ENCODE assay signal across 8 mouse cellular contexts in genomic region chr3:121306641-121307040, GRCm38 (mm10). TPM values are rescaled to one million over a fixed set of nuclear protein-coding genes. Genes with fewer than 3 reads are reported as not detected.
DNase-seq lines count a peak whose midpoint lies in the region; ATAC-seq and TF ChIP-seq lines count a peak whose summit lies in the region.
"Had no signal": no experiment of that assay in that cellular context is flagged by ENCODE, and none has a peak within 500 bp of the region (broad histone marks: within the 10 kb centered on the region; RNA-seq: fewer than 3 reads in every experiment).

No protein-coding gene starts in this region.

- no peaks in the 10 kb centered on the region for H3K9me3 ChIP-seq in kidney, embryonic 14.5 days (ENCODE audit: control insufficient read depth, low read length)
- no peaks in the 10 kb centered on the region for H3K9me3 ChIP-seq in G1E (replicated peaks)
- H3K9me3 ChIP-seq in forebrain, embryonic 13.5 days (replicated peaks), result no peaks in the 10 kb centered on the region
- H3K9me3 ChIP-seq: neural tube, embryonic 12.5 days had no signal

- H3K36me3 ChIP-seq in kidney, embryonic 14.5 days (ENCODE audit: control insufficient read depth, insufficient read depth, low read length), result no peaks in the 10 kb centered on the region
- peaks cover 25% of the 10 kb centered on the region for H3K36me3 ChIP-seq in G1E (replicated peaks)
- H3K36me3 ChIP-seq in forebrain, embryonic 13.5 days (ENCODE audit: poor library complexity, severe bottlenecking), result no peaks in the 10 kb centered on the region
- H3K36me3 ChIP-seq: neural tube, embryonic 12.5 days had no signal

- no peak overlapping the region for H3K27ac ChIP-seq in kidney, embryonic 14.5 days (ENCODE audit: low read depth, low read length)
- H3K27ac ChIP-seq in forebrain, embryonic 13.5 days, result no peak overlapping the region
- H3K27ac ChIP-seq: neural tube, embryonic 12.5 days had no signal

- H3K4me1 ChIP-seq in kidney, embryonic 14.5 days (ENCODE audit: control insufficient read depth, insufficient read depth, low read length), result no peaks in the 10 kb centered on the region
- H3K4me1 ChIP-seq in G1E (ENCODE audit: insufficient read depth, low read depth, low read length), result peaks cover 13% of the 10 kb centered on the region; the same call in 1 of the 2 replicates
- no peaks in the 10 kb centered on the region for H3K4me1 ChIP-seq in forebrain, embryonic 13.5 days
- H3K4me1 ChIP-seq: neural tube, embryonic 12.5 days had no signal

- DNase-seq in kidney, adult 18-20 months, result no peak
- peak; percentile 43 to 52 for DNase-seq in B cell, adult 2 months
- no peak for DNase-seq in G1E (ENCODE audit: low spot score)
- peak; percentile 19 to 47 for DNase-seq in kidney, postnatal 4 days

- 0 out of 2 replicates have a peak, but pooled peaks have one; percentile 47 for ATAC-seq in kidney, embryonic 14.5 days (ENCODE audit: low FRiP score, low TSS enrichment)
- peak; percentile 76 for ATAC-seq in G1E (ENCODE audit: extremely low read depth, insufficient number of reproducible peaks, low FRiP score, poor library complexity, severe bottlenecking)
- no peak for ATAC-seq in forebrain, embryonic 13.5 days
- ATAC-seq in monocyte, adult 5-6 weeks (replicated peaks; ENCODE audit: insufficient number of reproducible peaks, low FRiP score, low TSS enrichment, poor library complexity, severe bottlenecking), result no peak

- H3K27me3 ChIP-seq in kidney, embryonic 14.5 days (ENCODE audit: control insufficient read depth, insufficient read depth, low read length), result no peaks in the 10 kb centered on the region
- no peaks in the 10 kb centered on the region for H3K27me3 ChIP-seq in G1E (ENCODE audit: insufficient read depth, low read length)
- no peaks in the 10 kb centered on the region for H3K27me3 ChIP-seq in forebrain, embryonic 13.5 days
- H3K27me3 ChIP-seq: neural tube, embryonic 12.5 days had no signal

- no peak overlapping the region for H3K9ac ChIP-seq in kidney, embryonic 14.5 days (ENCODE audit: low read depth, low read length)
- H3K9ac ChIP-seq in forebrain, embryonic 13.5 days, result no peak overlapping the region
- H3K9ac ChIP-seq: neural tube, embryonic 12.5 days had no signal

- TF ChIP-seq CTCF in G1E (IDR thresholded peaks at IDR 0.05; ENCODE audit: low read depth, low read length), result peak; percentile 52

- no peak overlapping the region for H3K4me2 ChIP-seq in kidney, embryonic 14.5 days (replicated peaks; ENCODE audit: low read depth, low read length)
- H3K4me2 ChIP-seq in forebrain, embryonic 13.5 days, result no peak overlapping the region
- H3K4me2 ChIP-seq: neural tube, embryonic 12.5 days had no signal

- no peak overlapping the region for H3K4me3 ChIP-seq in kidney, embryonic 14.5 days (ENCODE audit: low read length)
- H3K4me3 ChIP-seq in G1E (ENCODE audit: low read depth, low read length), result no peak overlapping the region
- H3K4me3 ChIP-seq in forebrain, embryonic 13.5 days, result no peak overlapping the region
- H3K4me3 ChIP-seq: neural tube, embryonic 12.5 days had no signal

- 98% methylated on average over 7 of the region's 7 CpGs for WGBS in kidney, embryonic 14.5 days
- 91% methylated on average over 7 of the region's 7 CpGs for WGBS in forebrain, embryonic 13.5 days

RNA-seq across cellular contexts. Expression of gene Alg14, which starts 15.1 kb away (rescaled TPM):
- polyA plus RNA-seq in kidney, embryonic 14.5 days (2014; fragmentation: Nextera tagmentation; extraction: Ambion mirVana), result 41.3 and 43.8 TPM in 2 replicates
- 29.9 and 44.2 TPM in 2 replicates for total RNA-seq in G1E (2014; fragmentation: Nextera tagmentation)
- 9.2 and 9.4 TPM in 2 replicates for total RNA-seq in G1E (2017)
- polyA plus RNA-seq in G1E (2012), result 3.5 and 6.2 TPM in 2 replicates
- polyA plus RNA-seq in forebrain, embryonic 13.5 days (2015; fragmentation: Nextera tagmentation; extraction: Ambion mirVana), result 33.1 and 34.8 TPM in 2 replicates
- total RNA-seq in monocyte, adult 5-6 weeks (2017), result 4.5 to 9.3 TPM (median 6.5 TPM) in 3 replicates

RNA-seq across cellular contexts. Expression of gene Tmem56, which starts 23.7 kb away (rescaled TPM):
- polyA plus RNA-seq in kidney, embryonic 14.5 days (2014; fragmentation: Nextera tagmentation; extraction: Ambion mirVana), result 1.3 and 2.6 TPM in 2 replicates
- total RNA-seq in G1E (2014; fragmentation: Nextera tagmentation) (88.9 and 91.0 TPM in 2 replicates), G1E (2017) (33.6 and 34.1 TPM in 2 replicates)
- polyA plus RNA-seq in G1E (2012), result 6.7 TPM in 2 replicates
- 2.1 and 2.4 TPM in 2 replicates for polyA plus RNA-seq in forebrain, embryonic 13.5 days (2015; fragmentation: Nextera tagmentation; extraction: Ambion mirVana)
- total RNA-seq in monocyte, adult 5-6 weeks (2017), result 0.11 to 1.0 TPM in 2 of 3 replicates, not detected in the other

Comparison
In these comparisons a context has a peak if more than half of its experiments do, and no peak if none do; other contexts are left out.
1. DNase-seq: peak in B cell, adult 2 months (2 of 2) and kidney, postnatal 4 days (2 of 2); none in kidney, adult 18-20 months (single experiment) and G1E (single experiment).
2. ATAC-seq: peak in kidney, embryonic 14.5 days (single experiment) and G1E (single experiment); none in forebrain, embryonic 13.5 days (single experiment) and monocyte, adult 5-6 weeks (single experiment).